Mouse (Mus musculus) midbrain, embryonic 14.5 days (tissue): ENCODE measurements around the gene H2-M10.1. TPM values are rescaled to one million over a fixed set of nuclear protein-coding genes. Genes with fewer than 3 reads are reported as not detected.
A peak's percentile ranks its signal among the peaks of the same experiment; 100 is the strongest.
"Not testable (repeated sequence)": the region's sequence is repeated elsewhere in the genome, so short reads cannot be mapped to it uniquely, and the experiment has no call there.

Experiments
- ATAC-seq: fragments of 200-750 bp; cut with Nextera tagmentation; 2 replicates; pipeline ENCODE4 v1.8.0; 2017; ENCODE audit warnings: moderate number of reproducible peaks, moderate library complexity; ENCODE audit not compliant: low FRiP score, low TSS enrichment
- DNase-seq: peaks from one replicate; pipeline ENCODE4 v3.0.0-alpha.2; 2015
- H3K27ac ChIP-seq: fragments of 300-500 bp; sonication (generic); replicated peaks from 2 replicates; pipeline ENCODE4 v1.5.1; 2014; ENCODE audit warnings: mild to moderate bottlenecking, low read depth, low read length, moderate library complexity
- H3K27me3 ChIP-seq: fragments of 300-500 bp; sonication (generic); 2 replicates; pipeline ENCODE4 v1.6.1; 2014; ENCODE audit warnings: low read length, control low read depth, mixed read lengths; ENCODE audit not compliant: control insufficient read depth, insufficient read depth
- H3K36me3 ChIP-seq: fragments of 300-500 bp; sonication (generic); 2 replicates; pipeline ENCODE4 v1.6.1; 2014; ENCODE audit warnings: low read length, control low read depth; ENCODE audit not compliant: control insufficient read depth, insufficient read depth
- H3K4me1 ChIP-seq: fragments of 300-500 bp; sonication (generic); 2 replicates; pipeline ENCODE4 v1.6.1; 2014; ENCODE audit warnings: mild to moderate bottlenecking, antibody characterized with exemption, low read length, control low read depth; ENCODE audit not compliant: control insufficient read depth, insufficient read depth
- H3K4me2 ChIP-seq: fragments of 300-500 bp; sonication (generic); 2 replicates; pipeline ENCODE4 v1.6.1; 2014; ENCODE audit warnings: mild to moderate bottlenecking, low read length, moderate library complexity
- H3K4me3 ChIP-seq: fragments of 300-500 bp; sonication (generic); replicated peaks from 2 replicates; pipeline ENCODE4 v1.5.1; 2014; ENCODE audit warnings: low read depth, low read length
- H3K9ac ChIP-seq: fragments of 300-500 bp; sonication (generic); replicated peaks from 2 replicates; pipeline ENCODE4 v1.6.1; 2014; ENCODE audit warnings: mild to moderate bottlenecking, low read length, moderate library complexity
- H3K9me3 ChIP-seq: fragments of 300-500 bp; sonication (generic); 2 replicates; pipeline ENCODE4 v1.6.1; 2016; ENCODE audit warnings: low read length, control low read depth, mixed read lengths; ENCODE audit not compliant: control insufficient read depth
- WGBS: fragments of 180-500 bp; shearing (Covaris S2); extraction: QIAGEN DNeasy Blood & Tissue Kit; methylation state at CpG from one replicate; pipeline ENCODE4 v1.1.7; 2014; 5-methylcytosine and 5-hydroxymethylcytosine counted together
- polyA plus RNA-seq: library from polyadenylated mRNA; unstranded; fragments of >200 nt; fragmentation: Nextera tagmentation; extraction: Ambion mirVana; gene quantifications from 2 replicates; pipeline ENCODE4 v1.2.1, GENCODE M21; 2014

The H2-M10.1 gene
- polyA plus RNA-seq, 1 experiment from 2014 or later = not detected

- 0 out of 2 replicates have a peak overlapping the region, but pooled peaks have one; percentile 6 for H3K9ac ChIP-seq
- no peak overlapping the region for H3K4me2 ChIP-seq
- no peak for ATAC-seq
- no peak overlapping the region for H3K4me3 ChIP-seq
- H3K4me1 ChIP-seq = no peaks in the 10 kb centered on the region
- WGBS = 38% methylated on average over 1 of the region's 1 CpGs
- no peaks in the 10 kb centered on the region for H3K9me3 ChIP-seq
- H3K27me3 ChIP-seq = no peaks in the 10 kb centered on the region
- no peaks in the 10 kb centered on the region for H3K36me3 ChIP-seq
- peak; percentile 6 for DNase-seq
- H3K27ac ChIP-seq = no peak overlapping the region
Measured at GRCm38 (mm10) chr17:36309293-36309692, 16.7 kb downstream of the H2-M10.1 start.

- H3K4me1 ChIP-seq, H3K4me2 ChIP-seq, H3K27me3 ChIP-seq, H3K36me3 ChIP-seq, H3K27ac ChIP-seq, H3K4me3 ChIP-seq, H3K9me3 ChIP-seq: not testable (repeated sequence)
- 1% methylated on average over 3 of the region's 3 CpGs for WGBS
- DNase-seq (peak; percentile 93), ATAC-seq (peak; percentile 43; the same call in 1 of the 2 replicates)
- H3K9ac ChIP-seq = 0 out of 2 replicates have a peak overlapping the region, but pooled peaks have one; percentile 6
Measured at GRCm38 (mm10) chr17:36308855-36309254, 17.1 kb downstream of the H2-M10.1 start.

- Histone ChIP-seq H3K27me3 (no peaks in the 10 kb centered on the region), H3K36me3 (0 out of 2 replicates have a peak, but pooled peaks cover 3% of the 10 kb centered on the region), H3K9me3 (no peaks in the 10 kb centered on the region), H3K4me2 (no peak within 1 kb of the TSS), H3K4me1 (no peaks in the 10 kb centered on the region), H3K9ac (no peak within 1 kb of the TSS), H3K4me3 (no peak within 1 kb of the TSS), H3K27ac (no peak within 1 kb of the TSS)
- 91% methylated on average over 2 of the region's 2 CpGs for WGBS
- no peak for ATAC-seq
- no peak for DNase-seq
Measured at GRCm38 (mm10) chr17:36286390-36286789, 39.6 kb downstream of the H2-M10.1 start, which contains the start of gene H2-M10.2. Gene H2-M10.2, minus strand, starts transcription at chr17:36286490.

- DNase-seq = no peak
- 89% methylated on average over 4 of the region's 4 CpGs for WGBS
- H3K36me3 ChIP-seq = peaks cover 21% of the 10 kb centered on the region
Measured at GRCm38 (mm10) chr17:36281521-36282245, 44.3 kb downstream of the H2-M10.1 start.

GRCm38 (mm10) chr17:36274776-36275175 is 51.2 kb downstream of the H2-M10.1 start:
- peaks cover 19% of the 10 kb centered on the region for H3K36me3 ChIP-seq
- H3K27ac ChIP-seq = no peak overlapping the region
- H3K4me1 ChIP-seq = peaks cover 23% of the 10 kb centered on the region
- ATAC-seq (no peak), DNase-seq (no peak)
- H3K4me3 ChIP-seq = no peak overlapping the region
- H3K4me2 ChIP-seq = no peak overlapping the region
- no peak overlapping the region for H3K9ac ChIP-seq
- H3K9me3 ChIP-seq = no peaks in the 10 kb centered on the region
- H3K27me3 ChIP-seq = no peaks in the 10 kb centered on the region
- 94% methylated on average over 4 of the region's 4 CpGs for WGBS

More at GRCm38 (mm10) chr17:36281521-36282245, 44.3 kb downstream of the H2-M10.1 start:
- Histone ChIP-seq H3K4me1 (no peaks in the 10 kb centered on the region), H3K27ac (no peak overlapping the region), H3K4me2 (no peak overlapping the region), H3K9me3 (no peaks in the 10 kb centered on the region), H3K9ac (no peak overlapping the region), H3K27me3 (no peaks in the 10 kb centered on the region), H3K4me3 (no peak overlapping the region)
- no peak for ATAC-seq

GRCm38 (mm10) chr17:36273796-36274195 is 52.2 kb downstream of the H2-M10.1 start:
- Histone ChIP-seq H3K27ac (no peak overlapping the region), H3K4me2 (no peak overlapping the region)
- no peak for ATAC-seq

More at GRCm38 (mm10) chr17:36273796-36274195, 52.2 kb downstream of the H2-M10.1 start:
- peaks cover 16% of the 10 kb centered on the region for H3K36me3 ChIP-seq
- H3K27me3 ChIP-seq = no peaks in the 10 kb centered on the region
- no peaks in the 10 kb centered on the region for H3K9me3 ChIP-seq
- DNase-seq = no peak
- no peak overlapping the region for H3K9ac ChIP-seq
- no peak overlapping the region for H3K4me3 ChIP-seq
- 96% methylated on average over 4 of the region's 4 CpGs for WGBS
- peaks cover 23% of the 10 kb centered on the region for H3K4me1 ChIP-seq

Other genes with a start within 250 kb of the H2-M10.1 start
- gene Gm19684, start 204.5 kb downstream of the H2-M10.1 start, polyA plus RNA-seq = not detected in 2 replicates
- gene Gm7030, start 196.7 kb downstream of the H2-M10.1 start, polyA plus RNA-seq = not detected in 2 replicates
- gene Gm8909, start 157.6 kb downstream of the H2-M10.1 start, polyA plus RNA-seq = not detected in 2 replicates
- not detected in 2 replicates for gene H2-T3, start 135.9 kb downstream of the H2-M10.1 start, polyA plus RNA-seq
- 136 and 164 TPM in 2 replicates for gene Rpp21, start 68.1 kb downstream of the H2-M10.1 start, polyA plus RNA-seq
- 18.3 and 21.7 TPM in 2 replicates for gene Trim39, start 53.9 kb downstream of the H2-M10.1 start, polyA plus RNA-seq
- 0.25 TPM in 1 of 2 replicates, not detected in the other for gene H2-M10.2, start 39.7 kb downstream of the H2-M10.1 start, polyA plus RNA-seq
- gene H2-M10.3, start 42.3 kb upstream of the H2-M10.1 start, polyA plus RNA-seq = not detected in 2 replicates
- gene H2-M10.4, start 136.2 kb upstream of the H2-M10.1 start, polyA plus RNA-seq = not detected in 2 replicates
- not detected in 2 replicates for gene H2-M11, start 220.9 kb upstream of the H2-M10.1 start, polyA plus RNA-seq